Mouse (Mus musculus): ENCODE results near the gene Luc7l2. TPM values are rescaled to one million over a fixed set of nuclear protein-coding genes. Genes with fewer than 3 reads are reported as not detected.
A peak's percentile ranks its signal among the peaks of the same experiment; 100 is the strongest.

The Luc7l2 gene
- polyA plus RNA-seq, 2 experiments from 2014 or later, result 124 to 191 TPM

DNA sequence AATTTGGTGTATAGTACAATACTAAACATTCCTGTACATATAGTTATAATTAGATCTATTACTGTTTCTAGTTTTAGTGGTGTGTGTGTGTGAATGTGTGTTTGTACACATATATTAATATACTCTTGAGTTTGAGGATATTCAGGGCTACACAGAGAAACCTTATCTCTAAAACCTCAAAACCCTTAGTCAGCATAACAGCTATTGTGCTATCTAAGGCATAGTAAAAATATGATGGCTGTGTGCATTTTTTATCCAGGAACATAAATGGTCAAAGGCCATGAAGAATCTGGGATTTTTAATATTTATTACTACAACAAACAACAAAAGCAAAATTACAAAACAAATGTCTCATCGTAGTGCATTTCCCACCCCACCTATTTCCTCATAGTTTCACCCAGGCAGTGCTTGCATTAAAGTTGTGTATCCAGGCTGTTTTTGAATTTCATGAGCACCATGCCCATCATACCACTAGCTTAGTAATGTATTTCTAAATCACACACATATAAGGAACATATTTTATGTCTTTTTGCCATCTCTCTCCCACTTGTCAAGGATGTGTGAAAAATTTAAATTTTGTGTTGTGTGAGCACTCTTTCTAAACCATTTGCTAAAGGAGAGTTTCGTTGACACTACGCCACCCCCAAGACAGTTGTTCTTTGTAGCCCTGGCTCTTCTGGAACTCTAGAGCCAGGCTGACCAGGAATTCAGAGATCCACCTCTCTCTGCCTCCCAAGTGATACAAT is 29.2 kb downstream of the Luc7l2 start:
- no peak for ATAC-seq

DNA sequence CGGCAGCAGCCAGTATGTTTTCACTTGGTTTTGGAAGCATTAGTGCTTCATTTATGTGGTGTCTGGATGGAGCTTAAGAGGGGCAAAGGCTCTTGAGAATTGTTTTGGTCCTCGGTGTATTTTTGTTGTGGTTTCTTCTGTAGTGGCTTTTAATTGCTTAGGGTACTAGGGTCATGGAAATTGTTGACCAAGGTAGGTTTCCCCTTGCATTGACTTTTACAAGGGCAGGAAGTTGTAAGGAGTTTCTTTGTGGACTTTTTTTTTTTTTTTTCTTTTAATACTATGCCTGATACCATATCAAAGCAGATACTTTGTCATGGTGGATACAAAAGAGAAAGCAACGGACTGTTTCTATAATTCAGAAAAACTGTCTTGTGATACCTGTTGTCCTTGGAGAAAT is 30.6 kb downstream of the Luc7l2 start:
- peak; percentile 78 for ATAC-seq

DNA sequence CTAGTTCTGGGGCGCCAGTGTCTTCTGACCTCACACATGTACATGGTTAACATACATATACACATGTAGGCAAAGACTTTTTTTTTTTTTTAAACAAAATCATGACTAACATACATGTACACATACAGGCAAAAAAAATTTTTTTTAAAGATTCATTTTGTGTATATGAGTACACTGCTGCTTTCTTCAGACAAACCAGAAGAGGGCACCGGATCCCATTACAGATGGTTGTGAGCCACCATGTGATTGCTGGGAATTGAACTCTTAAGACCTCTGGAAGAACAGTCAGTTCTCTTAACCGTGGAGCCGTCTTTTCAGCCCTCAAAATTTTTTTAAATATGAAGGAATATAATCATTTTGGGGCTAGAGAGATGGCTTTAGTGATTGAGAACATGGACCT is 46.3 kb downstream of the Luc7l2 start:
- ATAC-seq, result no peak

DNA sequence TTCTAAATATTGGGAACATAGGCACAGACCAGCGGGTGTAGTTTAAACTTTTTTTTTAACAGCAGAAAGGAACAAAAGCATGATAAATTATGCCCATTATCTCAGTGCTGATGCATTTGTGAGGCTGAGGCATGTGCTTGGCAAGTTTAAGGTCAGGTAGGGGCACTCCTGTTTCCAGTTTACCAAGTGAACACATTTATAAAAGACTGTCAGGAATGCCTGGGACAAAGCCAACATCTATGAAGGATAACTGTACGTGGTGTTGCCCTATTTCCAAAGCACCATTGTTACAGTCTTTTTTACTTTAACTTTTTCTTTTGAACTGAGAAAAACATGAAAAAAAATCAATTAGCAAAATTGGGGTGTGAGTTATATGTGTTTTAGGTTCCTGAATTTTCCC is 58.8 kb downstream of the Luc7l2 start:
- ATAC-seq, result no peak

DNA sequence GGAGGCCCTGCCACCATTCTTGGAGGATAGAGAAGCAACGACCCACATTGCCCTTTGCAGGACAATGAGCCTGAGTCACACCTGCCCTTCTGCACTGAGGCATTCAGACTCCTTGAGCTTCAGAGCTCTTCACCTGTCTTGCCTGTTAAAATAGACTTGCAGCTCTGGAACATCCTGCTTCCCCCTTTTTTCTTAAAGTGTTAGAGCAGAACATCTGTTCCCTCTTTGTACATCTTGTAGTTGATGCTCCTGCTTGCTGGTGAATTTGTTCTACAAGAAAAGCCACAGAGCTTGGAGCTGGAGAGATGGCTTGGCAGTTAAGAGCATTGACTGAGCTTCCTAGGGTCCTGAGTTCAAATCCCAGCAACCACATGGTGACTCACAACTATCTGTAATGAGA is 71.3 kb downstream of the Luc7l2 start:
- ATAC-seq, result no peak

GRCm38 (mm10) chr6:38623457-38623856 is 72.3 kb downstream of the Luc7l2 start:
- no peak for ATAC-seq

- no peak for ATAC-seq
These were observed 73.3 kb downstream of the Luc7l2 start for GRCm38 (mm10) chr6:38624439-38624838.

DNA sequence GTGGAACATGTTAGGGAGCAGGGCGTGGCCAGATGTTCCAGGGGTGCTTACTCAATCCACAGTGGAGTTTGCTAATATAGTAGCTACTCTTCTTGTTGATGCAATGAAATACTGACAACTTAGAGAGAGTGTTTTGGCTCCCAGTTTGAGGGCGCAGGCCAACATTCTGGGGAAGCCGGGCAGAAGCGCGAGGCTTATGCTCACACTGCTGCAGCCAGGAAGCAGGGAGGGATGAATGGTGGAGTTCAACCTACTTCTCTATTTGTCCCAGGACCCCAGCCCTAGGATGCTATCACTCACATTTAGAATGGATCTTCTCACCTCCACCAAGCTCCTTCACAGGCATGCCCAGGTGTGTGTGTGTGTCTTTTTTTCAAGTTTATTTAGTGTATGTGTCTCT is 75.0 kb downstream of the Luc7l2 start:
- no peak for ATAC-seq

- no peak for ATAC-seq
These were observed 75.9 kb downstream of the Luc7l2 start for GRCm38 (mm10) chr6:38627081-38627480.

DNA sequence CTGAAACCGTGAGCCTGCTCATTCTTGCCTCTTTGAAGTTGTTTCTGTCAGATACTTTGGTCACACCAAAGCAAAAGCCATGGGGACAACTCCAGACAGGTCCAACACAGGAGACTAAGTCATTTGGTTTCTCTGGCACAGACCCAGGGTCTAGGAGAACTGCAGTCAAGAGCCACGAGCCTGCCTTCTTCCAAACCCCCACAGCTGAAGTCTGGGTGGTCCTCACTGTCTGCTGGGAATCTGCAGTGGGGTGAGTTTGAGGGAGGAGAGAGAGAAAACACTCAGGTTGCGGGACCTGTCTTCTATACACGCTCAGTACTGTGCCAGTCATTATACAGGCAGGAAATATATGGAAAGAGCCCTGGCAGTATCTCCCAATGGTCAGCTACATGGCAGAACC is 76.4 kb downstream of the Luc7l2 start:
- no peak for ATAC-seq

DNA sequence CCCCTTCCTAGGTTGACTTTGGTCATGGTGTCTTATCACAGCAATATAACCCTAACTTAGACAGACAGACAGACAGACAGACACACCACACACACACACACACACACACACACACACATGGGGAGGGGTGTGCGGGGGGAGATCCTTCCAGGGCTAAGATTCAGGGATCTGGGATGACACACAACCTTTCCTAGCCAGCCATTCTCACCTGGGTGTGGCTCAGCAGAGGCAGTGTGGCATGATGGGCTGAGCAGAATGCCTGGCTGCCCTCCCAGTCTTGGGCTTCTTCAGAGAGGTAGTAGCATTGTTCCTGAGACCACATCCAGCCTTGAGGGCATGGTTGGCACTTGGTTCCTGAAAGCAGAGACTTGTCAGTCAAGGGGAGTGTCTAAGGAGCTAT is 78.4 kb downstream of the Luc7l2 start:
- ATAC-seq, result no peak

GRCm38 (mm10) chr6:38632826-38633225 is 81.7 kb downstream of the Luc7l2 start:
- no peak for ATAC-seq

DNA sequence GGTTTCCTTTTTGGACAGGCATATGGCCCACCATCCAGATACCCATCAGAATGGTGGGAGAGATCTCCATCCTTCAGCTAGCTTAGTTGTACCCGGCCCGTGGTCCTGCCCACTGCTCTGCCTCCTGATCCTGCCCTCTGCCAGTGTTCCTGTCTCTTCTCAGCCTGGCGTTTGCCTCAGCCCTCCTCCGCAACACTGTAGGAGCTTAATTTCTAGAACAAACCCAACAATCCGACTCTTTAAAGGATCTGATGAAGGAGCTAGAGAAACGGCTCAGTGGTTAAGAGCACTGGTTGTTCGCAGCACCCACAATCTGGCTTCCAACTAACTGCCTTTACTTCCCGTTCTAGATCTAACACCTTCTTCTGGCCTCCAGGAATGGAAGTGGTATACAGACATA is 83.3 kb downstream of the Luc7l2 start:
- no peak for ATAC-seq

DNA sequence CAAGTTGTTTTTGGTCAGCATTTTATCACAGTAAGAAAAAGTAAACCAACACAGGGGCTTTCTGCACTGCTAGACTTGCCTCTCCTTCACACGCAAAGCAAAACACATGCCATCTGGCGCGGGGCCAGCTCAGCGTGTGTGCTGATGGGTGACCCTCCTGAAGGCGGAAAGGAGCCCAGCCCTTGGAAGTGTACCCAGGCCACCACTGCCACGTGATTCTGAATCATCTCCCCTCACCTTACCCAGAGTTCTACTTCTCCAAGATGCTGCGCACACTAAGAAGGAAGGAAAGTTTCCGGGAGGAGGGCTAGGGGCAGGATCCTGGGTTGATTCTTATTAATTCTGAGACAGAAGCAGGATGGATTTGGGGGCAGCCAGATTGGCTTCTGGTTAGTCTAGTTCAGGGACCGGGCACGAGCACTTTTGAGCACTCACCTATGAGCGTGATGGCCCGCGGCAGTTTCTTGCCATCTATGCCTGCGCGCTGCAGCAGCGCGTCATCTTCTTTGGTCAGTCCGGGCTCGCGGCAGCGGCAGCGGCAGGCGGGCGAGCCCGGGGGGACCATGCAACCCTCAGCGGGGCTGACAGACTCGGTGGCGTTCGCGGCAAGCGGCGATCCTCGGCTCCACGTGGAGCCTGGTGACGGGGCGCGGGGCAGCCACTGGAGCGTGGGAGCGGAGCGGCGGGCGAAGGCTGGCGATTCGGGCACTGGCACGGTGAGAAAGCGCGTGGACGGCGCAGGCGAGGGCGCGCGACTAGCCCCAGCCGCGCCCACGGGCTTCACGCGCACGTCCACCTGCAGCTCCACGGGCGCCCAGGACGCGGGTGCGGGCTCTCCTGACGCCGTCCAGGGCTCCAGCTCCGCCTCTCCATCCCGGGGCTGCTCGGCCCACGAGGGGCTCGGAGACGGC is 85.1 kb downstream of the Luc7l2 start:
- ATAC-seq, result no peak

DNA sequence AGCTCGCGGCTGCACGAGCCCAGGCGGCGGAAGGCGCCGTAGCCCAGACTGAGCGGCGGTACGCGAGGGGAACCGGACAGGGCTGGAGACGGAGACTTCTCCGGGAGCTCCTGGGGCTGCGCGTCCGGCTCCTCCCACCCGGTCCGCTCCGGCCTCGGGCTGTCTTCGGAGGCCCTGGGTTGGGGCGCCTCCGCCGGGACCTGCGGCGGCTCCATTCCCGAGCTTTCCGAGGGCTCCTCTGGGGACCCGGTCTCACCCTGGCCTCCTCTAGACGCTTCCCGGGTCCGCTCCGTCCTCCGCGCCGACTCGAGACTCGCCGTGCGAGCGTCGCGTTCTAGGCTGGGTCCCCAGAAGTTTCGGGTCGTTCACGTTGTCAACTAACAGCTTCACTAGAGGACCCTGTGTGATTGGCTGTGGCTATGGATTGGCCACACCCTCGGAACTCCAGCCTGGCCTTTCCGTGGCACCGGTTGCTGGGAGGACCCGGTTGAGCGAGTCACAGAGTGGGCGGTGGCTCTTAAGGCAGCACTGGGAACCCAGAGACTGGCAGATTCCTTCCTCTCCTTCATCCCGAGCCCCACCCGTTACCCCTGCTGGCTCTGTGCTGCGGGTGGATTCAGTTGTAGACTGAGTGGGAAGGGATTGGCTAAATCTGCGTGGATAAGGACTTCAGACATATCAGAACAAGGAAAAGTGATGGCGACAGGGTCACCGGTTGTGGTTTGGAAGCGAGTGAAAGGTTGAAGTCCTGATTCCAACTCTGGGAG is 85.9 kb downstream of the Luc7l2 start, which contains the start of gene Klrg2:
Klrg2 (minus strand) TSS at position 391 of the 767 bp plus-strand sequence.
- ATAC-seq, result peak; percentile 20

DNA sequence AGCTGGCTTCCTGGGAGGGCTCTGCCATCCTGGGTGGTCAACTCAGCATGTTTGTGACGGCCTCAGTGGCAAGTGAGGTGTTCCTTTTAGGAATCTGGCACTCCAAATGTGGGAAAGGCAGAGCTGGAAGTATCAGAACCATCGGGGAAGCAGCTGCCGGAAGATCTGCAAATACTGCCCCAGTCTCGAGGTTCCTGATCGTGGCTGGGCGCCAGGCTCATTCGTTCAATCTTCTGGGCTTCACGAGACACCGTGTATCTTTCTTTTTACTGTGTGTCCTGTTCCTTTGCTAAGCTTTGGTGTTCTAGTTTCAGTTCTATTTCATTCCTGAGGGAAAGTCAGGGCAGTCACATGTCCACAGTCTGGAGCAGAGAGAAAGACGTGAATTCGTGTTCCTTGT is 89.3 kb downstream of the Luc7l2 start:
- ATAC-seq, result no peak

DNA sequence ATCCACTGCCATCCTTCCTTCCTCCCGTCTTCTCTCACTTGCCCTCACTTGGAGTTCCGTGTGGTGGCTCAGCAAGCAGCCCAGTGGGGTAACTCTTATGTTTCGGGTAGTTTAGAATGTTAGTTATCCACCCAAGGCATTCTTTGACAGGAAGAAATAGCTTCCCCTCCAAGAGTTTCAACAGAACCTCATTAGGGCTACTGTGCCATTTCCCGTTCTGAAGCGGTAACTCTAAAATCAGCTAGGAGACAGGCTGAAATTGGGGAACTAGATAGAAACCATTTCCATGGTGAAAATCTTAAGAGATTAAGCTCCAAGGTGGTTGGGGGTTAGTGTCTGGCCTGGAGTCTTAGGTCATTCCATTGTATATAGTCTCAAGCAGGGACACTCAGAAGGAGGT is 90.1 kb downstream of the Luc7l2 start:
- ATAC-seq, result no peak

DNA sequence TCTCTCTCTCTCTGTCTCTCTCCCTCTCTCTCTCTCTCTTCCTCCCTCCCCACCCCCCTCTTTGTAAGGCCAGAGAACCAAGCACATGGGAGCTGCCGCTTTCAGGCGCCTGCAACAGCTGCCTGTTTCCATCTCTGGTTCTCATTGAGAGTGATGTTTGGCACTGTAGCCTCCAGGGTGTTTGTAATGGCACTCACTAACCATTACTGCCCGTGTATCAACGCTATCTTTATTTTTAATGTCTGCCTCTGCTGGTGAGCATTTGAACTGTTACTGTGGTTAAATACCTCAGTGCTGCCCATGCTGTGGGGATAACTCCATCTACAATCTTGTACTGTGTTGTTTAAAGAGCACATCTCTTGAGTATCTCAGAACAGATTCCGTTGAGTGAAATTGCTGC is 90.5 kb downstream of the Luc7l2 start:
- no peak for ATAC-seq

- ATAC-seq, result no peak
These were observed 91.5 kb downstream of the Luc7l2 start for GRCm38 (mm10) chr6:38642593-38642992.

DNA sequence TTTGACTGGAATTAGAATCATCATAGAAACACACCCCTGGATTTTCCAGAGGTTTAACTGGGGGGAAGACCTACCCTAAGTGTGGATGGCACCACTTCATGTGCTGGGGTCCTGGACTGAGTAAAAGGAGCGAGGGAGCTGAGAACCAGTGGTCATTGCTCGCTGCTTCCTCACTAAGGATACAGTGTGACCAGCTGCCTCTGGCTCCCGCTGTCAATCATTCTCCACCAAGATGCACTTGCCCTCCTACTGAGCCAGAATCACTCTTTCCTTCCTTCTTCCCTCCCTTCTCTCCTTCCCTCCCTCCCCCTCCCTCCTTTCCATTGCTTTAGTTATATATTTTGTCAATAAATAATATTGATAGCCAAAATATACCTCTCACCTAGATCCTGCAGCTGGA is 91.9 kb downstream of the Luc7l2 start:
- no peak for ATAC-seq

DNA sequence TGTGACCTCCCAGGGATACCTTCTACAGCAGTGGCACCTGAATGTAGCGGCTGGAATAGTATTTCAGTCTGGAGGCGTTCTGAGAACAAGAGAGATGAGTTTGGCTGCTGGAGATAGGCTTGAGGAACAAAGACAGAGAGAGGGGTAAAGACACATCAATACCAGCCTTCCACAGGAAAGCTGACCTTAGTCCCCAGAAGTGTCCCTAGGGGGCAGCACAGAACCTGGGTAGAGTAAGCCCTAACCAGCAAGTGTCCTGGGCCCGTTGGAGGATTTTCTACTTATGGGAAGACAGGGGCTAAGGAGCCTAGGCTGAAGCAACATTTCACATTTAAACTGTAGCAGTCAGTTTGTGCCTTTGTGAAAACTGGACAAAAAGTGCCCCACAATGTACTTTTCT is 98.4 kb downstream of the Luc7l2 start:
- ATAC-seq, result no peak

- peak; percentile 69 for ATAC-seq
These were observed 99.3 kb downstream of the Luc7l2 start for GRCm38 (mm10) chr6:38650263-38650937.

Measured in CD4-positive, CD25-positive, alpha-beta regulatory T cell, adult 4 months (primary cell).